8 mouse cellular contexts compared by ENCODE assay signal in the genomic region with DNA sequence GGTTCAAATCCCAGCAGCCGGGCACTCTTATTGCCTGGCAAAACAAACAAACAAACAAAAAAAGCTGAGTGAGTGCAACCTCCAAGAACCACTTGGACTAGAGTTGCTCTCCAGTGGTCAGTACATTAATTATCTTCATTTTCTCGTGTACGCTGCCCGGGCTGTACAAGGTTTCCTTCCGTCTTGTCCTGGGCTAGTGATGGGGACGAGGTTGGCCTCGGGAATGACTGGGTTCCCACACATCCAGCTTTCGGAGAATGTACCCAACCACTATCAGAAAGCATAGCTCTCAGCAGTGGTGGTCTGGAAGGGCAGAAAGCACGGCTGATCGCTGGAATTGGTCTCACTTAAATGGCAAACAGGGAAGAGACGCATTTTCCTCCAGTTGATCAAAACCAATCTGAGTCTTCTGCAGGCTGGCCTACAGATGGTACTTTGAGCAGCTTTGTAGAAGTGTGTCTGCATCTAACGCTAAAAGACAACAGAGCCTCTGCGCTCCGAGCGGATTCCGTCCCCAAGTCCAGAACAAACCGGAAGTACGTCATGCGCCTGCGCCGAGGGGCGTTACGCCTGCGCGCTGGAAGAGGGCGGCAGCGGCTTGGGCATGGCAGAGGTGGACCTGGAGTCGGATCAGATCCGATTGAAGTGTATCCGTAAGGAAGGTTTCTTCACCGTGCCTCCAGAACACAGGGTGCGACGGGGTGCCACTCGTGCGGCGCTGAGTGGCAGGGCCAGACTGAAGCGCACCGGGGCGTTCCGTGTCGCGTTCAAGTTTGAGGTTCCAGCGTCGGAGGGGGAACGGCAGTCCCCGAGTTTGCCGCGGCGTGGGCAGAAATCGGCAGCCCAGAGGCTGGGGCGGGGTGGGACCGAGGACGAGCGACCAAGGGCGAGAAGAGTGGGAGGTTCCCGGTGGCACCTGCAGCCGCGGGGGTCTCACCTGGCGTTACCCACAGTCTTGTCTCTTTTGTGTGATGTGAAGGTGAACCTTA. TPM values are rescaled to one million over a fixed set of nuclear protein-coding genes. Genes with fewer than 3 reads are reported as not detected.
A peak's percentile ranks its signal among the peaks of the same experiment; 100 is the strongest.
DNase-seq lines count a peak whose midpoint lies in the region; ATAC-seq lines count a peak whose summit lies in the region.

Gene Cdk10 (plus strand): TSS at position 565 of the 989 bp plus-strand sequence.

- H3K27me3 ChIP-seq in hindbrain, embryonic 16.5 days (replicated peaks; ENCODE audit: control insufficient read depth, insufficient read depth, low read length): no peaks in the 10 kb centered on the region

- 0 out of 2 replicates have a peak, but pooled peaks cover 3% of the 10 kb centered on the region for H3K36me3 ChIP-seq in hindbrain, embryonic 16.5 days (ENCODE audit: control insufficient read depth, insufficient read depth, low read length)
- H3K36me3 ChIP-seq in macrophage (ENCODE audit: inconsistent target): no peaks in the 10 kb centered on the region

- H3K4me2 ChIP-seq in hindbrain, embryonic 16.5 days (ENCODE audit: low read length): peak within 1 kb of the TSS; percentile 72

- peak within 1 kb of the TSS; percentile 73 for H3K27ac ChIP-seq in hindbrain, embryonic 16.5 days (ENCODE audit: low read depth, low read length)
- H3K27ac ChIP-seq in macrophage: peak within 1 kb of the TSS; percentile 62

- 2% methylated on average over 58 of the region's 59 CpGs for WGBS in hindbrain, embryonic 16.5 days
- 4% methylated on average over 59 of the region's 59 CpGs for WGBS in macrophage (ENCODE audit: missing documents)

- H3K4me3 ChIP-seq in hindbrain, embryonic 16.5 days (ENCODE audit: low read length): peak within 1 kb of the TSS; percentile 59
- peak within 1 kb of the TSS; percentile 64 for H3K4me3 ChIP-seq in macrophage (ENCODE audit: inconsistent target)

- peak; percentile 87 for DNase-seq in T-cell, adult 2 months (ENCODE audit: low spot score)
- DNase-seq in cerebellum, postnatal 36 days: peak; percentile 95 to 97
- DNase-seq in gastrocnemius, adult 18-20 months (ENCODE audit: low spot score): peak; percentile 94
- DNase-seq in left cerebral cortex, adult 18-20 months (ENCODE audit: low spot score in 2 of 2): peak; percentile 97
- DNase-seq in right cerebral cortex, adult 18-20 months: peak; percentile 96
- DNase-seq in urinary bladder, postnatal 10 days (ENCODE audit: low spot score): peak; percentile 79

- H3K79me2 ChIP-seq in macrophage (ENCODE audit: inconsistent target): no peaks in the 10 kb centered on the region

- H3K9me3 ChIP-seq in hindbrain, embryonic 16.5 days (ENCODE audit: control insufficient read depth, low read length): no peaks in the 10 kb centered on the region

- peak within 1 kb of the TSS; percentile 79 for H3K9ac ChIP-seq in hindbrain, embryonic 16.5 days (ENCODE audit: low read depth, low read length)

- H3K4me1 ChIP-seq in hindbrain, embryonic 16.5 days (ENCODE audit: control insufficient read depth, insufficient read depth, low read depth, low read length): peaks cover 14% of the 10 kb centered on the region

- ATAC-seq in hindbrain, embryonic 16.5 days: peak; percentile 94

RNA-seq across cellular contexts. Expression of gene Cdk10, which starts in this region (rescaled TPM):
- 10 to 100 TPM; 11.6 to 12.1 TPM for total RNA-seq in gastrocnemius, adult 18-20 months (2021)
- 47.2 and 53.3 TPM in 2 replicates for polyA plus RNA-seq in hindbrain, embryonic 16.5 days (2015; fragmentation: Nextera tagmentation; extraction: Ambion mirVana)
- 10 to 100 TPM; 94.7 to 98.6 TPM for total RNA-seq in left cerebral cortex, adult 18-20 months (2021)
- 100 to 1,000 TPM in 14 of 26 experiments, 10 to 100 TPM in 12; 40.7 to 168 (median 108) TPM for total RNA-seq in macrophage (2018; cell fraction: chromatin; rRNA removed)
- 10 to 100 TPM in 25 of 26 experiments, 1 to 10 TPM in 1; 9.0 to 22.8 (median 14.8) TPM for total RNA-seq in macrophage (2018; cell fraction: cytosol; rRNA removed)
- total RNA-seq in macrophage (2018; cell fraction: nucleus; rRNA removed): 100 to 1,000 TPM in 1 of 26 experiments, 10 to 100 TPM in 25; 24.0 to 115 (median 59.4) TPM
- 13.9 to 19.0 TPM (median 17.2 TPM) in 3 replicates for polyA plus RNA-seq in macrophage (2018)

Comparison
In these comparisons a context has a peak if more than half of its experiments do, and no peak if none do; other contexts are left out.
1. Peak in every context shown above with its lines: DNase-seq, ATAC-seq, H3K4me3 ChIP-seq and H3K27ac ChIP-seq.
2. RNA of gene Cdk10 (total RNA-seq): 94.7 to 98.6 TPM in left cerebral cortex, adult 18-20 months; 11.6 to 12.1 TPM in gastrocnemius, adult 18-20 months; every median in the first group is over 4 times any median in the second.